Comparison of ENCODE assay signal across 8 mouse cellular contexts in genomic region chr2:156180824-156181590, GRCm38 (mm10). TPM values are rescaled to one million over a fixed set of nuclear protein-coding genes. Genes with fewer than 3 reads are reported as not detected.
DNase-seq lines count a peak whose midpoint lies in the region; ATAC-seq and TF ChIP-seq lines count a peak whose summit lies in the region.

No protein-coding gene starts in this region.

- peak overlapping the region; percentile 69 for H3K9ac ChIP-seq in midbrain, embryonic 11.5 days (ENCODE audit: low read length)

- no peaks in the 10 kb centered on the region for H3K27me3 ChIP-seq in hindbrain, embryonic 10.5 days (ENCODE audit: insufficient read depth, poor library complexity, severe bottlenecking)
- H3K27me3 ChIP-seq in midbrain, embryonic 11.5 days (ENCODE audit: control insufficient read depth, insufficient read depth, low read length): no peaks in the 10 kb centered on the region

- H3K4me1 ChIP-seq in bone marrow, adult 2 months (ENCODE audit: control insufficient read depth, insufficient read depth, low read length): peaks cover 2% of the 10 kb centered on the region
- peaks cover 36% of the 10 kb centered on the region for H3K4me1 ChIP-seq in hindbrain, embryonic 10.5 days (replicated peaks)
- H3K4me1 ChIP-seq in midbrain, embryonic 11.5 days (ENCODE audit: control insufficient read depth, insufficient read depth, low read length): peaks cover 17% of the 10 kb centered on the region

- no peaks in the 10 kb centered on the region for H3K9me3 ChIP-seq in hindbrain, embryonic 10.5 days
- no peaks in the 10 kb centered on the region for H3K9me3 ChIP-seq in midbrain, embryonic 11.5 days (ENCODE audit: control insufficient read depth, low read length)

- peaks cover 33% of the 10 kb centered on the region for H3K36me3 ChIP-seq in hindbrain, embryonic 10.5 days
- H3K36me3 ChIP-seq in midbrain, embryonic 11.5 days (ENCODE audit: control insufficient read depth, insufficient read depth, low read length): peaks cover 10% of the 10 kb centered on the region

- TF ChIP-seq POLR2A in bone marrow, adult 2 months (IDR thresholded peaks at IDR 0.05; ENCODE audit: borderline replicate concordance, control insufficient read depth, low read depth, low read length): no peak

- no peak for ATAC-seq in midbrain, embryonic 11.5 days (ENCODE audit: low FRiP score)

- peak; percentile 42 for DNase-seq in kidney, adult 9 months
- no peak for DNase-seq in kidney, postnatal 14 days
- no peak for DNase-seq in hindbrain, embryonic 10.5 days (ENCODE audit: low spot score)
- no peak for DNase-seq in midbrain, embryonic 11.5 days (ENCODE audit: low spot score, missing footprints)
- DNase-seq in layer of hippocampus, postnatal 10 days (ENCODE audit: low spot score in 2 of 2): no peak
- no peak for DNase-seq in cerebellum, postnatal 25 days
- no peak for DNase-seq in right cerebral cortex, postnatal 25 days

- H3K4me2 ChIP-seq in midbrain, embryonic 11.5 days: peak overlapping the region; percentile 49

- 7% methylated on average over 8 of the region's 8 CpGs for WGBS in bone marrow, adult 2 months
- 22% methylated on average over 8 of the region's 8 CpGs for WGBS in hindbrain, embryonic 10.5 days
- WGBS in midbrain, embryonic 11.5 days: 21% methylated on average over 8 of the region's 8 CpGs

- peak overlapping the region; percentile 98 for H3K27ac ChIP-seq in bone marrow, adult 2 months (ENCODE audit: control insufficient read depth, insufficient read depth, low read depth, low read length, poor library complexity)
- H3K27ac ChIP-seq in hindbrain, embryonic 10.5 days: peak overlapping the region; percentile 100
- H3K27ac ChIP-seq in midbrain, embryonic 11.5 days (ENCODE audit: low read depth, low read length): peak overlapping the region; percentile 89

- no peak for TF ChIP-seq CTCF in bone marrow, adult 2 months (IDR thresholded peaks at IDR 0.05; ENCODE audit: control insufficient read depth, insufficient read depth, low read length)

- peak overlapping the region; percentile 72 for H3K4me3 ChIP-seq in bone marrow, adult 2 months (replicated peaks; ENCODE audit: control insufficient read depth, low read depth, low read length)
- H3K4me3 ChIP-seq in hindbrain, embryonic 10.5 days: peak overlapping the region; percentile 89
- peak overlapping the region; percentile 90 for H3K4me3 ChIP-seq in midbrain, embryonic 11.5 days (ENCODE audit: low read depth, low read length)

RNA-seq across cellular contexts. Expression of gene Rbm39, which starts 1.0 kb away (rescaled TPM):
- 221 and 329 TPM in 2 replicates for polyA plus RNA-seq in bone marrow, adult 2 months (2011; ENCODE audit: insufficient read depth, insufficient read length, low replicate concordance, missing spikeins)
- polyA plus RNA-seq in hindbrain, embryonic 10.5 days (2016; fragmentation: Nextera tagmentation; extraction: Ambion mirVana): 485 and 564 TPM in 2 replicates
- 708 and 733 TPM in 2 replicates for polyA plus RNA-seq in midbrain, embryonic 11.5 days (2014; fragmentation: Nextera tagmentation; extraction: Ambion mirVana)
- 100 to 1,000 TPM; 290 to 339 TPM for total RNA-seq in layer of hippocampus, postnatal 10 days (2021)

RNA-seq across cellular contexts. Expression of gene Phf20, which starts 15.3 kb away (rescaled TPM):
- polyA plus RNA-seq in bone marrow, adult 2 months (2011; ENCODE audit: insufficient read depth, insufficient read length, low replicate concordance, missing spikeins): 11.9 and 20.8 TPM in 2 replicates
- polyA plus RNA-seq in hindbrain, embryonic 10.5 days (2016; fragmentation: Nextera tagmentation; extraction: Ambion mirVana): 68.3 and 73.4 TPM in 2 replicates
- 91.4 and 102 TPM in 2 replicates for polyA plus RNA-seq in midbrain, embryonic 11.5 days (2014; fragmentation: Nextera tagmentation; extraction: Ambion mirVana)
- total RNA-seq in layer of hippocampus, postnatal 10 days (2021): 10 to 100 TPM; 75.4 to 86.9 TPM

RNA-seq across cellular contexts. Expression of gene Nfs1, which starts 37.0 kb away (rescaled TPM):
- polyA plus RNA-seq in bone marrow, adult 2 months (2011; ENCODE audit: insufficient read depth, insufficient read length, low replicate concordance, missing spikeins): 13.1 and 24.7 TPM in 2 replicates
- 41.6 and 43.5 TPM in 2 replicates for polyA plus RNA-seq in hindbrain, embryonic 10.5 days (2016; fragmentation: Nextera tagmentation; extraction: Ambion mirVana)
- polyA plus RNA-seq in midbrain, embryonic 11.5 days (2014; fragmentation: Nextera tagmentation; extraction: Ambion mirVana): 34.1 and 37.2 TPM in 2 replicates
- total RNA-seq in layer of hippocampus, postnatal 10 days (2021): 10 to 100 TPM; 33.1 to 35.3 TPM

RNA-seq across cellular contexts. Expression of gene Romo1, which starts 37.2 kb away (rescaled TPM):
- polyA plus RNA-seq in bone marrow, adult 2 months (2011; ENCODE audit: insufficient read depth, insufficient read length, low replicate concordance, missing spikeins): 109 and 111 TPM in 2 replicates
- polyA plus RNA-seq in hindbrain, embryonic 10.5 days (2016; fragmentation: Nextera tagmentation; extraction: Ambion mirVana): 438 and 481 TPM in 2 replicates
- polyA plus RNA-seq in midbrain, embryonic 11.5 days (2014; fragmentation: Nextera tagmentation; extraction: Ambion mirVana): 410 TPM in 2 replicates
- 100 to 1,000 TPM; 230 to 245 TPM for total RNA-seq in layer of hippocampus, postnatal 10 days (2021)

RNA-seq across cellular contexts. Expression of gene Gm28036, which starts 54.1 kb away (rescaled TPM):
- polyA plus RNA-seq in bone marrow, adult 2 months (2011; ENCODE audit: insufficient read depth, insufficient read length, low replicate concordance, missing spikeins): 5.8 and 24.5 TPM in 2 replicates
- polyA plus RNA-seq in hindbrain, embryonic 10.5 days (2016; fragmentation: Nextera tagmentation; extraction: Ambion mirVana): 22.5 and 27.2 TPM in 2 replicates
- 19.1 and 19.6 TPM in 2 replicates for polyA plus RNA-seq in midbrain, embryonic 11.5 days (2014; fragmentation: Nextera tagmentation; extraction: Ambion mirVana)
- 10 to 100 TPM; 21.7 to 24.7 TPM for total RNA-seq in layer of hippocampus, postnatal 10 days (2021)
